Mouse (Mus musculus): ENCODE data around the gene Pde4b. TPM values are rescaled to one million over a fixed set of nuclear protein-coding genes. Genes with fewer than 3 reads are reported as not detected.

The Pde4b gene
- polyA plus RNA-seq, 1 experiment from 2014 or later = 11.9 TPM

- TF ChIP-seq CTCF (IDR thresholded peaks at IDR 0.05; ENCODE audit: low read depth) = no peak
- ATAC-seq (replicated peaks; ENCODE audit: low FRiP score, low read depth) = no peak
- no peak overlapping the region for H3K4me2 ChIP-seq (ENCODE audit: low read length)
Measured at GRCm38 (mm10) chr4:102256170-102256960, 169.0 kb downstream of the Pde4b start.

GRCm38 (mm10) chr4:102260216-102260615 is 172.9 kb downstream of the Pde4b start:
- Histone ChIP-seq H3K27ac (no peak overlapping the region), H3K4me1 (replicated peaks; ENCODE audit: insufficient read depth, low read length) (no peaks in the 10 kb centered on the region), H3K9me3 (replicated peaks; ENCODE audit: low read length) (no peaks in the 10 kb centered on the region), H3K4me3 (replicated peaks; ENCODE audit: low read depth, low read length) (no peak overlapping the region), H3K36me3 (ENCODE audit: insufficient read depth, low read length) (no peaks in the 10 kb centered on the region), H3K4me2 (ENCODE audit: low read length) (no peak overlapping the region), H3K27me3 (ENCODE audit: insufficient read depth, low read length) (no peaks in the 10 kb centered on the region), H3K9ac (ENCODE audit: low read depth, low read length) (no peak overlapping the region)
- ATAC-seq (replicated peaks; ENCODE audit: low FRiP score, low read depth) = no peak
- no peak for TF ChIP-seq CTCF (IDR thresholded peaks at IDR 0.05; ENCODE audit: low read depth)
- DNase-seq (ENCODE audit: low spot score) = no peak

More at GRCm38 (mm10) chr4:102256170-102256960, 169.0 kb downstream of the Pde4b start:
- no peak for DNase-seq (ENCODE audit: low spot score)
- no peak overlapping the region for H3K27ac ChIP-seq
- H3K4me1 ChIP-seq (replicated peaks; ENCODE audit: insufficient read depth, low read length) = no peaks in the 10 kb centered on the region
- H3K36me3 ChIP-seq (ENCODE audit: insufficient read depth, low read length) = no peaks in the 10 kb centered on the region
- H3K27me3 ChIP-seq (ENCODE audit: insufficient read depth, low read length) = no peaks in the 10 kb centered on the region
- 83% methylated on average over 6 of the region's 6 CpGs for WGBS
- H3K9ac ChIP-seq (ENCODE audit: low read depth, low read length) = no peak overlapping the region
- no peak overlapping the region for H3K4me3 ChIP-seq (replicated peaks; ENCODE audit: low read depth, low read length)
- H3K9me3 ChIP-seq (replicated peaks; ENCODE audit: low read length) = no peaks in the 10 kb centered on the region

DNA sequence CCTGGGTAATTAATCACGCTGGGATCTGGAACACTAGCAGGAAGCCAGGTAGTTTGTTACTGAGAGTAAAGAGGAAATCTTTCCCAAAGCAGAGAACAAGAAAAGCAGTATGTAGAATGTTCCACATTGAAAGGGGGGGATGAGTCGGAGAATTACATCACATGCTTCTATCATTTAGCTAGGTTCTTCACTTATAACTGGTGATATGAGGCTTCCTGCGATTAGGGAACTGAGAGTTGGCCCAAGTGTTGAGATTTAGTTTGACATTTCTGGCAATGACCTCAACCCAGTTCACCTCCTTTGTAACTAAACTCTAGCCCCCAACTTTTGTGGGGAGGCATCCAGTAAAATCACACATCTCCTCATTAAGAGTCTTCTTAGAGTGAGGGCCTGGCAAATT is 185.0 kb downstream of the Pde4b start:
- no peak for TF ChIP-seq CTCF (IDR thresholded peaks at IDR 0.05; ENCODE audit: low read depth)
- no peak overlapping the region for H3K4me3 ChIP-seq (replicated peaks; ENCODE audit: low read depth, low read length)
- no peak overlapping the region for H3K4me2 ChIP-seq (ENCODE audit: low read length)
- 69% methylated on average over 3 of the region's 3 CpGs for WGBS
- ATAC-seq (replicated peaks; ENCODE audit: low FRiP score, low read depth) (no peak), DNase-seq (ENCODE audit: low spot score) (no peak)
- H3K9me3 ChIP-seq (replicated peaks; ENCODE audit: low read length) = no peaks in the 10 kb centered on the region
- H3K9ac ChIP-seq (ENCODE audit: low read depth, low read length) = no peak overlapping the region
- no peaks in the 10 kb centered on the region for H3K27me3 ChIP-seq (ENCODE audit: insufficient read depth, low read length)
- no peaks in the 10 kb centered on the region for H3K36me3 ChIP-seq (ENCODE audit: insufficient read depth, low read length)
- no peaks in the 10 kb centered on the region for H3K4me1 ChIP-seq (replicated peaks; ENCODE audit: insufficient read depth, low read length)
- no peak overlapping the region for H3K27ac ChIP-seq

- H3K27ac ChIP-seq = no peak overlapping the region
- WGBS = 58% methylated on average over 4 of the region's 4 CpGs
- H3K36me3 ChIP-seq (ENCODE audit: insufficient read depth, low read length) = no peaks in the 10 kb centered on the region
- no peaks in the 10 kb centered on the region for H3K27me3 ChIP-seq (ENCODE audit: insufficient read depth, low read length)
- no peak overlapping the region for H3K9ac ChIP-seq (ENCODE audit: low read depth, low read length)
- H3K4me1 ChIP-seq (replicated peaks; ENCODE audit: insufficient read depth, low read length) = no peaks in the 10 kb centered on the region
- H3K4me2 ChIP-seq (ENCODE audit: low read length) = no peak overlapping the region
- ATAC-seq (replicated peaks; ENCODE audit: low FRiP score, low read depth) (no peak), DNase-seq (ENCODE audit: low spot score) (no peak)
- H3K9me3 ChIP-seq (replicated peaks; ENCODE audit: low read length) = no peaks in the 10 kb centered on the region
- no peak overlapping the region for H3K4me3 ChIP-seq (replicated peaks; ENCODE audit: low read depth, low read length)
- no peak for TF ChIP-seq CTCF (IDR thresholded peaks at IDR 0.05; ENCODE audit: low read depth)
Measured at GRCm38 (mm10) chr4:102272749-102273148, 185.4 kb downstream of the Pde4b start.

GRCm38 (mm10) chr4:102275716-102276115 is 188.4 kb downstream of the Pde4b start:
- Histone ChIP-seq H3K9me3 (replicated peaks; ENCODE audit: low read length) (no peaks in the 10 kb centered on the region), H3K27ac (no peak overlapping the region), H3K27me3 (ENCODE audit: insufficient read depth, low read length) (no peaks in the 10 kb centered on the region), H3K4me2 (ENCODE audit: low read length) (no peak overlapping the region), H3K9ac (ENCODE audit: low read depth, low read length) (no peak overlapping the region), H3K4me1 (replicated peaks; ENCODE audit: insufficient read depth, low read length) (no peaks in the 10 kb centered on the region), H3K4me3 (replicated peaks; ENCODE audit: low read depth, low read length) (no peak overlapping the region), H3K36me3 (ENCODE audit: insufficient read depth, low read length) (no peaks in the 10 kb centered on the region)
- TF ChIP-seq CTCF (IDR thresholded peaks at IDR 0.05; ENCODE audit: low read depth) = no peak
- no peak for DNase-seq (ENCODE audit: low spot score)
- no peak for ATAC-seq (replicated peaks; ENCODE audit: low FRiP score, low read depth)
- 74% methylated on average over 4 of the region's 4 CpGs for WGBS

DNA sequence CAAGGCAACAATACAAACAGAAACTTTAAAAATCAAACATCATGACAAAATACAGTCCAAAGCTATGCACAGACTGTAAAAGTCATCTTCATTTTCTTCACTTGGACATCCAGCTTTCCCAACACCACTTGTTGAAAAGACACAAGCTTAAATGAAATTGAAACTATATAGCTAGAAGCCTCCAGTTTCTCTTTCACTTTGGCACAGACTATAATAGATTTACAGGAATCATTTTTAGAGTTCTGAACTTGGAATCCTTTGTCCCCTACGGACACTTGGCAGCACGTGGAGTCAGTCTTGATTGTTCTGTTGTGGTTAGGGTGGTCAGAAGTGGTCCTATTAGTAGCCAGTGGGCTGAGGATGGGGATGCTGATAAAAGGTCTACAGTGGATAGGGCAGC is 191.6 kb downstream of the Pde4b start:
- Histone ChIP-seq H3K27ac (no peak overlapping the region), H3K27me3 (ENCODE audit: insufficient read depth, low read length) (no peaks in the 10 kb centered on the region), H3K4me1 (replicated peaks; ENCODE audit: insufficient read depth, low read length) (no peaks in the 10 kb centered on the region), H3K9me3 (replicated peaks; ENCODE audit: low read length) (no peaks in the 10 kb centered on the region), H3K4me3 (replicated peaks; ENCODE audit: low read depth, low read length) (no peak overlapping the region), H3K4me2 (ENCODE audit: low read length) (no peak overlapping the region), H3K36me3 (ENCODE audit: insufficient read depth, low read length) (no peaks in the 10 kb centered on the region), H3K9ac (ENCODE audit: low read depth, low read length) (no peak overlapping the region)
- 77% methylated on average over 2 of the region's 2 CpGs for WGBS
- TF ChIP-seq CTCF (IDR thresholded peaks at IDR 0.05; ENCODE audit: low read depth) = no peak
- ATAC-seq (replicated peaks; ENCODE audit: low FRiP score, low read depth) (no peak), DNase-seq (ENCODE audit: low spot score) (no peak)

DNA sequence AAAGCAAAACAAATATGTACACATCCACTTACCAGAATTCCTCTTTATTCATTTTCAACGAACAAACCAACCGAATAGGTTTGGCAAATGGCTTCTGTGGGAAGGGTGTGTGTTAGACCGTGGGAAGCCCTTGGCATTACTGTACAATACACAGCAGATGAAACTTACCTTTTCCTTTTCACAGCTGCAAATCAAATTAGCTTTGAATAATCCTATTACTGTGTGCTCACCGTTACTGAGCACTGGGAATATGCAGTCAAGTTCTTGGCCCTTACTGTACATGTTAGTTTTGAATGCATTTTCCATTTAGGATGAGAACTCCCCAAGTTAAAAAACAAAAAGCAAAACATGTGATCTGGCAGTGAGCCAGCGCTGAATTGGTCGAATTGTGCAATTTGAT is 199.8 kb downstream of the Pde4b start:
- DNase-seq (ENCODE audit: low spot score) = no peak
- no peak overlapping the region for H3K27ac ChIP-seq
- no peaks in the 10 kb centered on the region for H3K4me1 ChIP-seq (replicated peaks; ENCODE audit: insufficient read depth, low read length)
- H3K27me3 ChIP-seq (ENCODE audit: insufficient read depth, low read length) = no peaks in the 10 kb centered on the region
- no peak for TF ChIP-seq CTCF (IDR thresholded peaks at IDR 0.05; ENCODE audit: low read depth)
- no peak overlapping the region for H3K4me3 ChIP-seq (replicated peaks; ENCODE audit: low read depth, low read length)
- no peaks in the 10 kb centered on the region for H3K9me3 ChIP-seq (replicated peaks; ENCODE audit: low read length)
- no peak overlapping the region for H3K4me2 ChIP-seq (ENCODE audit: low read length)
- no peaks in the 10 kb centered on the region for H3K36me3 ChIP-seq (ENCODE audit: insufficient read depth, low read length)
- no peak overlapping the region for H3K9ac ChIP-seq (ENCODE audit: low read depth, low read length)
- 74% methylated on average over 6 of the region's 6 CpGs for WGBS
- ATAC-seq (replicated peaks; ENCODE audit: low FRiP score, low read depth) = no peak

Measured in kidney, postnatal 0 days (tissue).